Mouse (Mus musculus) c-Kit-negative CD71-positive TER-119-positive erythroid progenitor cells, embryonic 14.5 days (primary cell): ENCODE results near the gene Fzd2.
"Not testable (repeated sequence)": the region's sequence is repeated elsewhere in the genome, so short reads cannot be mapped to it uniquely, and the experiment has no call there.

Experiments
- DNase-seq: peaks from one replicate; pipeline ENCODE4 v3.0.0-alpha.2; 2013; ENCODE audit warnings: low read depth, low spot score

The Fzd2 gene

GRCm38 (mm10) chr11:102604010-102604584, at the start of gene Fzd2:
TSS of gene Fzd2 (plus strand) at chr11:102604396.
- DNase-seq, result no peak

GRCm38 (mm10) chr11:102555400-102556030, 48.7 kb upstream of the Fzd2 start:
- no peak for DNase-seq

GRCm38 (mm10) chr11:102556031-102556715, 48.0 kb upstream of the Fzd2 start, which contains the start of gene Gpatch8:
TSS of gene Gpatch8 (minus strand) at chr11:102556392.
- peak; percentile 80 for DNase-seq

GRCm38 (mm10) chr11:102556716-102557074, 47.5 kb upstream of the Fzd2 start:
- no peak for DNase-seq

GRCm38 (mm10) chr11:102557386-102557785, 46.8 kb upstream of the Fzd2 start:
- DNase-seq, result no peak

GRCm38 (mm10) chr11:102558704-102559103, 45.5 kb upstream of the Fzd2 start:
- DNase-seq, result no peak

GRCm38 (mm10) chr11:102564952-102565671, 39.1 kb upstream of the Fzd2 start:
- DNase-seq, result not testable (repeated sequence)

- DNase-seq, result no peak
These were observed 38.5 kb upstream of the Fzd2 start for GRCm38 (mm10) chr11:102565741-102566140.

GRCm38 (mm10) chr11:102566290-102566689, 37.9 kb upstream of the Fzd2 start:
- DNase-seq, result no peak

- DNase-seq, result no peak
These were observed 37.0 kb upstream of the Fzd2 start for GRCm38 (mm10) chr11:102567157-102567556.

- no peak for DNase-seq
These were observed 36.5 kb upstream of the Fzd2 start for GRCm38 (mm10) chr11:102567723-102568122.

- DNase-seq, result no peak
These were observed 36.0 kb upstream of the Fzd2 start for GRCm38 (mm10) chr11:102568191-102568590.

- DNase-seq, result no peak
These were observed 35.3 kb upstream of the Fzd2 start for GRCm38 (mm10) chr11:102568756-102569377.

GRCm38 (mm10) chr11:102572866-102573663, 31.1 kb upstream of the Fzd2 start:
- peak; percentile 68 for DNase-seq

- no peak for DNase-seq
These were observed 29.2 kb upstream of the Fzd2 start for GRCm38 (mm10) chr11:102575034-102575433.

- no peak for DNase-seq
These were observed 28.0 kb upstream of the Fzd2 start for GRCm38 (mm10) chr11:102576050-102576754.

- DNase-seq, result peak; percentile 63
These were observed 25.7 kb upstream of the Fzd2 start for GRCm38 (mm10) chr11:102578341-102579118.

GRCm38 (mm10) chr11:102579165-102580033, 24.8 kb upstream of the Fzd2 start, which contains the start of gene Gm11627:
TSS of gene Gm11627 (minus strand) at chr11:102579461.
- no peak for DNase-seq

- no peak for DNase-seq
These were observed 24.2 kb upstream of the Fzd2 start for GRCm38 (mm10) chr11:102580034-102580330.
